Mouse (Mus musculus) kidney, postnatal 25 days (tissue): ENCODE data around the gene Gbp6.
"Not testable (repeated sequence)": the region's sequence is repeated elsewhere in the genome, so short reads cannot be mapped to it uniquely, and the experiment has no call there.

Experiments used
- DNase-seq, 2 experiments: peaks; one replicate each; pipeline ENCODE4 v3.0.0; 2021; ENCODE audit warnings: mixed read lengths in 2 of 2

Gbp6 gene

DNA sequence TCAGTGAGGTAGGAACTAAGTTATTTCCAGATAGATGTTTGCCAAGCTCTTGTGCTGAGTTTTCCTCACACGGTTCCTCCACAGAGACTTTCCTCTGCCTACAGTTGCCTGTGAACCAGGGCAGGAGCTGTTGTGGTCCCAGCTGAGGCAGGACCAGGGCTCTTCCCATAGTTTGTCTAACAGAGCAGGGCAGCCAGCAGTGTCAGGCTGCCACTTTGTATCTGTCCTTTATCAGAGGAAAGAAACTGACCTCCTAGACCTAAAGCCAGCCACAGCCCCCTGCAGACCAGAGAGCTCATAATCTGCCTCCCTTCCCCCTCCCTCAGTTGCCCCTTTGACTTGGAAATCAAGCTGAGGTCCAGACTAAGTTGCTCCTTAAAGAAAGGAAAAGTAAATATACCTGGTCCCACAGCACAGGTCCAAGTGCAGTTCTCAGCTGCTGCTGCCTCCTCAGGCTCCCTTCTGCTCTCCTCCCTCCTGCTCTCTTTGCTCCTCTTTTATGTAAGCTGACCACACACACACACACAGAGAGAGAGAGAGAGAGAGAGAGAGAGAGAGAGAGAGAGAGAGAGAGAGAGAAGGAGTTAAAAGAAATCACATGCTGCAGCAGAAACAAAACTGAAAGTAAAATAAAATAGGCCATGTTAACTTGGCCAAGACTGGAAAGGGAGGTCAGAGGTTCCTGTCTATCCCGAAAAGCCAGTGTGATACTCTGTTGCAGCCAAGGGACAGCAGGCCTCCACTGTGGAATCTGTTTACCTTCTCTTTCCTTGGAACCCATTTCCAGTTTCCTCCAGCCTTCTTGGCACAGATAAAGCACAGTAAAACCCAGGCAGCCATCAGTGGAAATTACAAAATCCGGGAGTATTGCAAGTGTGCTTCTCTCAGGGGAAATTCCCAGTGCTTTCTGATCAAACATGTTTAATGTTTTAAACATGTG, at the start of gene Gbp6, which contains the start of gene Gm43302:
Gene Gbp6 (minus strand): TSS at position 473 of the 940 bp plus-strand sequence.
Gene Gm43302 (minus strand): TSS at position 470 of the 940 bp plus-strand sequence.
- peak; percentile 13 to 50 for DNase-seq

DNA sequence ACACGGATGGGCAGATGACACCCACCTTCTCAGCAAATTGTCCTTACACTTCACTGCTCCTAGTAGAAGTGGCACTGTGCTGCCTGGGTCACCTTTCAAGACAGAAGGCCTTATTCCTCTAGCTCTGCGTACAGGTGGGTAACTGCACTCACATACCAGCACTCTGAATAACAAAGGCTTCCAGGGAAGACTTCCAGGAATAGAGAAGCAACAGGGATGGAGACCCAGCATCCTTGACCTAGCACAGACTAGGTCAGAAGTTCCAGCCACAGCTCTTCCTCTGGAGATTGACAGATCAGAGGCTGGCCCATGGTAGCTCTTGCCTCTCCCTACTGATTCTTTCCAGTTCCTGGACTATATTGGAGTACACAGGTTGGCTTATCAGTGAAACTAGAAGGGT, 47.8 kb upstream of the Gbp6 start:
- DNase-seq, result no peak

DNA sequence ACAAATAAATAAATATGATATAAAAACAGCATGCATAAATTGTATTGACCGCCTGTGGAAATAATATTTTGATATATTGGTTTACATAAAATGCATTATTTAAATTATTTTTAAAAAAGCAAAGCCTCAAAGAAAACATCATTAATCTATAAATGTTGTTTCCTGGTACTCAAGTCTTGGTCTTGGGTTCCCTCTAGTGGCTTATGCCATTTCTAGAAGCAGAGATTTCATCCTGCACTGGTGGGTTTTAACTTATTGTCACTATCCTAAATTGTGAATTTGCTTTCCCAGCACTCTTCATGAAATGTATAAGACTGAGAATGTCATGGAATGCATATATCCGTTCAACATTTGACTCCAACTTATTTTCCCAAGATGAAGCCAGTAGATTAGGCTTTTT, 29.0 kb upstream of the Gbp6 start:
- peak in 1 of 2 experiments; percentile 30 for DNase-seq

DNA sequence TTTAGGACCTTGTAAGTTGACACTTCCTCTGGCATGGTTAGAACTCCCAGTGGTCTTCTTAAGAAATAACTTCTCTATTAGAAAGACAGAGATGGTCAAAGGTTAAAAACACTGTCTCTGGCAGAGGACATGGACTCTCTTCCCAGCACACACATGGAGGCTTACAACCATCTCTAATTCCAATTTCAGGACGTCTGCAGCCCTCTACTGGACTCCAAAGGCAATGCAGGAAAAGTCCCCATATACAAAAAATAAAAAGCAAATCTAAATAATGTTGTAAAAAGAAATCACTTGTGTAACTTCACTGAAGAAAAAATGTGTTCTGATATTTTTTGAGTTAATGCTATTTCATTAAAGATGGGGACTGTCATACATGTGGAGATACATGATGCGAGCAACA, 17.4 kb upstream of the Gbp6 start:
- DNase-seq, result no peak

DNA sequence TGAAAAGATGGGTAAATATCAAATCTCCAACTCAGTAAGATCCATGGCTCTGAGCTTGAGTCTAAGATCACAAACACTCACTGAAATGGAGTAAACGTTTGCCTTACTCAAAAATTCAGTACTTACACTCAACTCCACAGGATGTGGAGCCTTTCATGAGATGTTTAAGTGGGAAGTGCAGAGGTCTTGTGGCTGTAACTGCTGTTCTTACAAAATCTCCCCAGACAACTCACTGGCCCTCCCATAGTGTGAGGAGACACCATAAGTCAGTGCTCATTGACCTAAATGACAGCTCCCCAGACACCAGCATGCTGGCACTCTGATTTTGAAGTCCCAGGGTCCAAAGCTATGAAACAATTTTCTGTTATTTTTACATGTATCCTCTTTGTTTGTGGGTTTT, 15.7 kb upstream of the Gbp6 start:
- DNase-seq, result not testable (repeated sequence)

DNA sequence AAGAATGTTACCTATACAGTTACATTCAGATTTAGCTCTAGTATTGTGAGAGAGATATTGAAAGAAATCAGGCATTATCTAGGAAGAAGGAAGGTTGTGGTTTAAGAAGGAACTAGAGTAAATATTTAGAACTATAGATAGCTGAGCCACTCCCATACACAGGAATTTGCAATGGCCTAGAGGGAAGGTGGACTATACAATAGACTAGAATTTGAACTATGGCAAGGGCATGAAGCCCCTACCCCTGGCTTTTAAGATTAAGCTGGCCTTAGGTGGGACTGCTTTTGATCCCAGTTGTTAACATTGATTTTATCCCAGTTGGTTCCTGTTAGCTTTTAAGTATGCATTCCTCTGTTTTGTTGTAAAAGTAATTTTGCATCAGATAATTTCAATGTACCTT, 13.4 kb upstream of the Gbp6 start:
- DNase-seq, result not testable (repeated sequence)

DNA sequence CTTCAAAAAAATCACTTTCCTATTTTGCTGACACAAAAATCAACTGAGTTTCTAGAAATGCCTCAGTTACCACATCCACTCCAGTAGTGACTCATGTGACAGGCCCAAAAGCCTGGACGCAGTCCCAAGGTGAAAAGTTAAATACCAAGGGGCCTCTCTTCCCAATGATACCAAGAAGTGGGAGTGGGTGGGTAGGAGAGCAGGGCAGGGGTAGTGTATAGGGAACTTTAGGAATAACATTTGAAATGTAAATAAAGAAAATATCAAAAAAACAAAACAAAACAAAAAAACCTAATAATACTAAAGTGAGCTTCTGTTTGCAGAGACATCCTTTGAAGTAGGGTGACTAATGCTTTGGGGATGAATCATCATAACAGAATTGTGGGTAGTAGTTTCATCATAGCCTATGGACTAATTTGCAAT, 12.7 kb upstream of the Gbp6 start:
- DNase-seq, result no peak

DNA sequence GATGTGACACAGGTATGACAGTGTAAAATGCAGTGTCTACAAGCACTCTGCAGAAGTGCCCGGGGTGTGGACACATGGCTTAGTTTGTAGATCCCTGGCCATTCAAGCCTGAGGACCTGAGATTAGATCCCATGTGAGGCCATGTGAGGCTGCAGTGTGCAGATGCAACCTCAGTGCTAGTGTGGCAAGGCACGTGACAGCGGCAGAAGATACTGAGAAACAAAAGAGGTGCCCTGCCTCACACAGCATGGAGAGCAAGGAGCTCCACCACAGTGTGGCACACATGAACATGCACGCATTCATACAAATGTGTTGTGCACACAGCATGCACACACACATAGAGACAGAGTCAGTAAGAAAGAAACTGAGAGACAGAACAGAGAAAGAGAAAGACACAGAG, 12.2 kb upstream of the Gbp6 start:
- not testable (repeated sequence) for DNase-seq

DNA sequence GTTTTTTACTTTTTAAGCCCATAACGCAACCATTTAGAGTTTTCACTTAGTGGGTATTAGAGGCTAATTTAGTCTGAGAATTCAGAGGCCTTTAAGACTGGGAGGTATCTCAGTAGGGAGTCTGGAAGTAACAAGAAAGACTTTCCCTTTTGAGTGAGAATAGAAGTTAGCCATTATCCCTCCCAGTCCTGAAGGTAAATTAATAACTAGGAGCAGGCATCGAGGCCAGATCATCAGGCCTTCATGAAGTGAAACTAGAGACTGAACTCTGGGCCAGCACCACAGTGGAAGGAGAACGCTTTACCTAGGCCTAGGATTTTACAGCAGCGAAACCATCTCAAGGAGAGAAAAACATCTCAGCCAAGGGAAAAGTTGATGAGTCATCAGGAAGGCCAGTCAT, 8.5 kb upstream of the Gbp6 start:
- peak; percentile 13 to 51 for DNase-seq

DNA sequence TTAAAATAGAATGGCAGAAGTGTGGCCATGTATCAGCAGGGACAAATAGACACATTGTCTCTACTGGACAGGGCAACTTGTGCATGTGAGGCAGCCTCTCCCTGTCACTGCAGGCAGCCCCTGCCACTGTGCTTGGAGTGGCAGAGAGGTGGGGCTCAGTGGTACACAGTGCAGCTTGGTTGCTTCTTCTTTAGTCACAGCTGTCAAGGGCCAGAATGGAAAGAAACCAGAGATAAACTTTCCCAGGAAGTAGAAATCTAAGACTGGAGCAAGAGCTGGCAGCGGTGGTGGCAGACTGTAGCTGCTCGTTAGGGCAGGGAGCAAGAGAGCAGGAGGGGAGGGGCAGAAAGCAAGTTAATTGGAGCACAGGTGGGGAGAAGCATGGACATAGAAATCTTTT, 8.0 kb upstream of the Gbp6 start:
- DNase-seq, result peak; percentile 24 to 60

DNA sequence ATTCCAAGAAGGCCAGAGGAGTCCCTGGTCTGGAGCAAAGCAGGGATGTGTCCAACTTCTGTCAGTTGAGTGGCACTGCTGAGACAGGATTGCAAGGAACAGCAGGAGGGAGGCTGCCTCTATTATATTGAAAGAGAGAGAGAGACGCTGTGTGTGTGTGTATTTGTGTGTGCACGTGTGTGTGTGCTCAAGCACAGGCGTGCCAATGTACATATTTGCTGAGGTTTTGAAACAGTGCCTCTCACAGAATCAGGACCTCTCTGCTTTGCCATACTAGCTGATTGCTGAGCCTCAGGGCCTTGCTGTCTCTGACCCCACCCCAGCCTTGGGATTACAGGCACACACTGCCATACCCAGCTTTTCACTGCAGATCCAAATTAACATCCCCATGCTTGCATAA, 2.2 kb upstream of the Gbp6 start:
- DNase-seq, result no peak

DNA sequence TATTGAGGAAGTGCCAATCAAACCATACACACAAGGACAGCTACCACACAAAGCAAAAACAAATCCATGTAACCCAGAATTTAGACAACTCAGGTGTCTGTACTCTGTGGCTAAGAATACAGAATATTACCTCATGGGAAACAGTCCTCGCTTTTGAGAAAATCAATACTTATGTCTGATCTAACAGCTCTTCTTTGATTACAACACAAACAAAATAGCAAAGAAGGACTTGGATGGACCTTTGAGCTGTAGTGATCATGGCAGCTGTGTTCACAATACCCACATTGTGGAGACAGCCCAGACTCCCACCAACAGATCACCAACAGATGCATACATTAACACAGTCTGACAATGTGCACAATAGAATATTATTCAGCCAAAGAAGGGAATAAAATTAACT, 1.0 kb downstream of the Gbp6 start:
- DNase-seq, result no peak

DNA sequence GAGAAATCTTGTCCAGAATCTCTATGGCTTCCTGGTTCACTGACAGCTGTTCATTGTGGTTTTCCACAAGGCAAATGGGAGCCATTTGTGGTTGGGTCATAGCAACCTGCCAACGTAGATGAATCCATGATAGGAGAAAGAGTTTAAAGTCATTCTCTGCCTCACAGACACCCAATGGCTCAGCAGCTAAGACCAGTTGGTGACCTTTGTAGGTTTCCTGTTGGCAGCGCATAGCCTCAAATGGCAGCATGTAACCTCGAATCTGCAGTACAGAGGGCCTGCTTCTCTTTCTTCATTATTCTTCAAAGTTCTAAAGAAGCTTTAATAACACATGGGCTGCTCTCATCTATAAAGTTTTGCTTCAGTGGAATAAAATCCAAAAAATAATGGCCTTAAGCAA, 2.6 kb downstream of the Gbp6 start:
- DNase-seq, result not testable (repeated sequence)

DNA sequence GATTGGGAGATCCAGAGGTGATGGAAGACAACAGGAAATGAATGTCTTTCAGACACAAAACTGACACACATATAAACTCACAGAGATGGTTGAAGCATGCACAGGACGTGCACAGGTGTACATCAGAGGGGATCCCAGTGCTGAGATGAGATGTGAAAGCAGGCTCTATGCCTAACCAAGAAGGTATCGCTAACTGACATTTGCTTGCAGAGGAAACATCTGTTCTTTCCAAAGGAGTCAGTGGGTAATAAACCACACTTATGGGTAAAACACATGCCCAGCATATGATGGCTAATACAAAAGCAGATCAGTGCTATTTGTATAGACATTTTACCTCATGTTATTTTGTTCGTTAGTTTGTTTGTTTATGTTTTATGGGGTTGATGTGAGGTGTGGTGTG, 32.8 kb downstream of the Gbp6 start:
- not testable (repeated sequence) for DNase-seq

DNA sequence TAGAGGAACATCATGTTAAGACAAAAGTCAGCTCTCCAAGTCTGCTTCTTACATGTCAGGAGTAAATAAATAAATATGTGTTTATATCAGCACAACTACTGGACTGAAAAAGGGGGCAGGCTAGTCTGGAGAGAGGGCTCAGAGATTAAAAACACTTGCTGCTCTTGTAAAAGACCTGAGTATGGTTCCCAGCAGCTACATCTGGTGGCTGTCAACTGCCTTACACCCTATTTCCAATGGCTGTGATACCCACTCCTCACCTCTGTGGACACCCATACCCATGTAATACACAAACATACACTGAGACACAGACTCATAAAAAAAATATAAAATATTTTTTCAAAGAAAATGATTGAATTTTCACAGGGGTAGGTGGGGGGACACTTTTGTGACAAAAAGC, 41.0 kb downstream of the Gbp6 start:
- no peak for DNase-seq

DNA sequence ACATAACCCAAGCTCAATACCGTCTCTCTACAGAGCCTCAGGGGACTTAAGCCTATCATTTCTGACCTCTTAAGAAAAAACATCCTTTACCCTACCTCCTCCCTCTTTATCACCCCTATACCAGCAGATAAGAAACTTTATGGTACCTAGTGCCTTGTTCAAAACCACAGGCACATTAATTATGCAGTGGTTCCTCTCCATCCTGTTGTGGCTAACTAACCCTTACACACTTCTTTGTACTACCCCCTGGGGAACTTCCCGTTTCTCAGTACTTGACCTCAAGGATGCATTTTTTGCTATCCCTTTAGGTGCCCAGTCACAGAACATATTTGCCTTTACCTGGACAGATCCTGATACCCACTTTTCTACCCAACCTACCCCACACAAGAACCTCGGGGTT, 48.8 kb downstream of the Gbp6 start:
- DNase-seq, result not testable (repeated sequence)

DNA sequence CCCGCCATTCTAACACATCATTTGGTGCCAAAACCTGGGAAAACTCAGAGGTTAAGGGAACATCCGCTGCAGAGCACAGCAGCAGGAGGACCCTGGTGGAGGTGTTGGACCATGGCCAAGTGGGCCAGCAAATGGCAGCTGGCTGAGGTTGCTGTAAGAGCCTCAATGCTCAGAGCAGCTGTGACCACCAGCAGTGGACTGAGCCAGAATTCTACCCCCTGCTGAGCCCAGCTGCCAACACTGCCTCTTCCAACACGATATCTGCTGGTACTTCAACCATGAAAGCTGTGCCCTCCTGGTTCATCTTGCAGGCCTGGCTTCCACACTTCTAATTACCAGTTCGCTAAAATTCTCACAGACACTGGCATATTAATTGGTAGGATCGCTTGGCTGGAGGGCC, 52.5 kb downstream of the Gbp6 start:
- DNase-seq, result not testable (repeated sequence)

DNA sequence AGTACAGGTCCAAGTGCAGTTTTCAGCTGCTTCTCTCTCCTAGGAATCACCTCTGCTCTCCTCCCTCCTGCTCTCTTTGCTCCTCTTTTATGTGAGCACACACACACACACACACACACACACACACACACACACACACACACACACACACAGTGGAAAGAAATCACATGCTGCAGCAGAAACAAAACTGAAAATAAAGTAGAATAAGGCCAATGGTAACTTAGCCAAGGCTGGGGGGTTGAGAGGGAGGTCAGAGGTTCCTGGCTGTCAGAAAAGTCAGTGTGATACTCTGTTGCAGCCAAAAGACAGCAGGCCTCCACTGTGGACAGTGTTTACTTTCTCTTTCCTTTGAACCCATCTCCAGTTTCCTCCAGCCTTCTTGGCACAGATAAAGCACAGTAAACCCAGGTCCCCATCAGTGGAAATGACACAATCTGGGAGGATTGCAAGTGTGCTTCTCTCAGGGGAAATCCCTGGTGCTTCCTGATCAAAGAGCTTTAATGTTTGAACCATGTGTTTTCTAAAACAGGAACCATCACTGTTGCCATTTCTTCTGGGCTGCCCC, 53.9 kb downstream of the Gbp6 start, which contains the start of gene Gbp10:
Gene Gbp10 (minus strand): TSS at position 51 of the 565 bp plus-strand sequence.
- DNase-seq, result peak; percentile 16 to 42

DNA sequence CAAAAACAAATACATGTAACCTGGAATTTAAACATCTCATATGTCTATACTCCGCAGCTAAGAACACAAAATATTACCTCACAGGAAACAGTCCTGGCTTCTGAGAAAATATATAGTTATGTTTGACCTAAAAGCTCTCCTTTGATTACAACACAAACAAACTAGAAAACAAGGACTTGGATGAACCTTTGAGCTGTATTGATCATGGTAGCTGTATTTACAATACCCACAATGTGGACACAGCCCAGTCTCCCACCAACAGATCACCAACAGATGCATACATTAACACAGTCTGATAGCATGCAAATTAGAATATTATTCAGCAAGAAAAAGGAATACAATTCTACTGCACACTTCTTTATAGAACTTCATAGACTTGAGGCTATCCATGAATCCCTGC, 55.1 kb downstream of the Gbp6 start:
- DNase-seq, result not testable (repeated sequence)

DNA sequence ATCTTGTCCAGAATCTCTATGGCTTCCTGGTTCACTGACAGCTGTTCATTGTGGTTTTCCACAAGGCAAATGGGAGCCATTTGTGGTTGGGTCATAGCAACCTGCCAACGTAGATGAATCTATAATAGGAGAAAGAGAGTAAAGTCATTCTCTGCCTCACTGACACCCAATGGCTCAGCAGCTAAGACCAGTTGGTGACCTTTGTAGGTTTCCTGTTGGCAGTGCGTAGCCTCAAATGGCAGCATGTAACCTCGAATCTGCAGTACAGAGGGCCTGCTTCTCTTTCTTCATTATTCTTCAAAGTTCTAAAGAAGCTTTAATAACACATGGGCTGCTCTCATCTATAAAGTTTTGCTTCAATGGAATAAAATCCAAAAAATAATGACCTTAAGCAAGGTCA, 57.5 kb downstream of the Gbp6 start:
- DNase-seq, result not testable (repeated sequence)
